In genomic region chr14:118678279-118678985, GRCm38 (mm10) we compare ENCODE assay signal across 18 mouse cellular contexts. TPM values are rescaled to one million over a fixed set of nuclear protein-coding genes. Genes with fewer than 3 reads are reported as not detected.
DNase-seq lines count a peak whose midpoint lies in the region; ATAC-seq and TF ChIP-seq lines count a peak whose summit lies in the region.
"Had no signal": no experiment of that assay in that cellular context is flagged by ENCODE, and none has a peak within 500 bp of the region (broad histone marks: within the 10 kb centered on the region; RNA-seq: fewer than 3 reads in every experiment).

No protein-coding gene starts in this region.

- peaks cover 4% of the 10 kb centered on the region; the same call in 1 of the 2 replicates for H3K4me1 ChIP-seq in kidney, postnatal 0 days (replicated peaks; ENCODE audit: insufficient read depth, low read length)
- H3K4me1 ChIP-seq in midbrain, embryonic 10.5 days: peaks cover 19% of the 10 kb centered on the region; the same call in 1 of the 2 replicates
- no peaks in the 10 kb centered on the region for H3K4me1 ChIP-seq in midbrain, embryonic 14.5 days (ENCODE audit: control insufficient read depth, insufficient read depth, low read length)
- H3K4me1 ChIP-seq in limb, embryonic 10.5 days: peaks cover 46% of the 10 kb centered on the region
- H3K4me1 ChIP-seq: neural tube, embryonic 13.5 days had no signal

- no peaks in the 10 kb centered on the region for H3K36me3 ChIP-seq in kidney, postnatal 0 days (ENCODE audit: insufficient read depth, low read length)
- H3K36me3 ChIP-seq in midbrain, embryonic 10.5 days: no peaks in the 10 kb centered on the region
- no peaks in the 10 kb centered on the region for H3K36me3 ChIP-seq in midbrain, embryonic 14.5 days (ENCODE audit: control insufficient read depth, insufficient read depth, low read length)
- H3K36me3 ChIP-seq in limb, embryonic 10.5 days: no peaks in the 10 kb centered on the region
- H3K36me3 ChIP-seq: embryonic facial prominence, embryonic 15.5 days; heart, embryonic 13.5 days; kidney, embryonic 15.5 days; midbrain, embryonic 13.5 days; neural tube, embryonic 13.5 days had no signal

- TF ChIP-seq CTCF in kidney, postnatal 0 days (IDR thresholded peaks at IDR 0.05; ENCODE audit: low read depth): peak; percentile 38; the same call in 1 of the 2 replicates

- DNase-seq in kidney, postnatal 0 days (ENCODE audit: low spot score): no peak
- DNase-seq in kidney, postnatal 10 days: no peak
- no peak for DNase-seq in midbrain, embryonic 10.5 days (ENCODE audit: low spot score)
- DNase-seq in midbrain, embryonic 14.5 days: no peak
- no peak for DNase-seq in limb, embryonic 10.5 days (ENCODE audit: low spot score)
- no peak for DNase-seq in cerebellum, postnatal 25 days
- DNase-seq in cerebellum, adult 11 months: no peak
- DNase-seq in cerebellum, postnatal 10 days: no peak
- DNase-seq: adrenal gland, adult 8-10 months; B cell, adult 2 months; cerebellum, postnatal 36 days; spleen, adult 18-20 months had no signal

- H3K9ac ChIP-seq in kidney, postnatal 0 days (ENCODE audit: low read depth, low read length): no peak overlapping the region
- H3K9ac ChIP-seq in midbrain, embryonic 14.5 days (replicated peaks; ENCODE audit: low read length): no peak overlapping the region
- H3K9ac ChIP-seq: embryonic facial prominence, embryonic 15.5 days; heart, embryonic 13.5 days; hindbrain, embryonic 14.5 days; kidney, embryonic 15.5 days; midbrain, embryonic 13.5 days; neural tube, embryonic 13.5 days had no signal

- 78% methylated on average over 9 of the region's 9 CpGs for WGBS in kidney, postnatal 0 days
- 92% methylated on average over 9 of the region's 9 CpGs for WGBS in midbrain, embryonic 10.5 days
- 95% methylated on average over 9 of the region's 9 CpGs for WGBS in midbrain, embryonic 14.5 days
- 90% methylated on average over 9 of the region's 9 CpGs for WGBS in limb, embryonic 10.5 days

- no peak overlapping the region for H3K4me2 ChIP-seq in kidney, postnatal 0 days (ENCODE audit: low read length)
- no peak overlapping the region for H3K4me2 ChIP-seq in midbrain, embryonic 14.5 days (ENCODE audit: low read length)
- H3K4me2 ChIP-seq: embryonic facial prominence, embryonic 15.5 days; heart, embryonic 13.5 days; hindbrain, embryonic 14.5 days; kidney, embryonic 15.5 days; midbrain, embryonic 13.5 days; neural tube, embryonic 13.5 days had no signal

- ATAC-seq in kidney, postnatal 0 days (replicated peaks; ENCODE audit: low FRiP score, low read depth): peak; percentile 64
- ATAC-seq in midbrain, embryonic 14.5 days (ENCODE audit: low FRiP score, low TSS enrichment): no peak
- ATAC-seq: midbrain, embryonic 13.5 days had no signal

- H3K9me3 ChIP-seq in kidney, postnatal 0 days (replicated peaks; ENCODE audit: low read length): no peaks in the 10 kb centered on the region
- no peaks in the 10 kb centered on the region for H3K9me3 ChIP-seq in midbrain, embryonic 10.5 days (replicated peaks)
- H3K9me3 ChIP-seq in midbrain, embryonic 14.5 days (ENCODE audit: control insufficient read depth, low read length): no peaks in the 10 kb centered on the region
- no peaks in the 10 kb centered on the region for H3K9me3 ChIP-seq in limb, embryonic 10.5 days (replicated peaks)
- H3K9me3 ChIP-seq: embryonic facial prominence, embryonic 15.5 days; heart, embryonic 13.5 days; kidney, embryonic 15.5 days; midbrain, embryonic 13.5 days; neural tube, embryonic 13.5 days had no signal

- no peak overlapping the region for H3K4me3 ChIP-seq in kidney, postnatal 0 days (replicated peaks; ENCODE audit: low read depth, low read length)
- H3K4me3 ChIP-seq in midbrain, embryonic 10.5 days: no peak overlapping the region
- H3K4me3 ChIP-seq in midbrain, embryonic 14.5 days (replicated peaks; ENCODE audit: low read depth, low read length): no peak overlapping the region
- no peak overlapping the region for H3K4me3 ChIP-seq in limb, embryonic 10.5 days
- H3K4me3 ChIP-seq: embryonic facial prominence, embryonic 15.5 days; heart, embryonic 13.5 days; kidney, embryonic 15.5 days; midbrain, embryonic 13.5 days; neural tube, embryonic 13.5 days had no signal

- no peak overlapping the region for H3K27ac ChIP-seq in kidney, postnatal 0 days
- H3K27ac ChIP-seq in midbrain, embryonic 10.5 days (replicated peaks): 0 out of 2 replicates have a peak overlapping the region, but pooled peaks have one; percentile 0
- no peak overlapping the region for H3K27ac ChIP-seq in midbrain, embryonic 14.5 days (replicated peaks; ENCODE audit: low read depth, low read length)
- 0 out of 2 replicates have a peak overlapping the region, but pooled peaks have one; percentile 3 for H3K27ac ChIP-seq in limb, embryonic 10.5 days
- H3K27ac ChIP-seq: embryonic facial prominence, embryonic 15.5 days; heart, embryonic 13.5 days; hindbrain, embryonic 14.5 days; kidney, embryonic 15.5 days; midbrain, embryonic 13.5 days; neural tube, embryonic 13.5 days had no signal

- no peaks in the 10 kb centered on the region for H3K27me3 ChIP-seq in kidney, postnatal 0 days (ENCODE audit: insufficient read depth, low read length)
- H3K27me3 ChIP-seq in midbrain, embryonic 10.5 days (ENCODE audit: low read depth, poor library complexity, severe bottlenecking): no peaks in the 10 kb centered on the region
- no peaks in the 10 kb centered on the region for H3K27me3 ChIP-seq in midbrain, embryonic 14.5 days (ENCODE audit: control insufficient read depth, insufficient read depth, low read length)
- peaks cover 7% of the 10 kb centered on the region; the same call in 1 of the 2 replicates for H3K27me3 ChIP-seq in limb, embryonic 10.5 days (ENCODE audit: low read depth, poor library complexity, severe bottlenecking)
- H3K27me3 ChIP-seq: embryonic facial prominence, embryonic 15.5 days; heart, embryonic 13.5 days; kidney, embryonic 15.5 days; midbrain, embryonic 13.5 days; neural tube, embryonic 13.5 days had no signal

RNA-seq across cellular contexts. Expression of gene Abcc4, which starts 27.6 kb away (rescaled TPM):
- polyA plus RNA-seq in kidney, postnatal 0 days (2015; fragmentation: Nextera tagmentation; extraction: Ambion mirVana): 6.6 and 6.9 TPM in 2 replicates
- 4.7 and 4.8 TPM in 2 replicates for polyA plus RNA-seq in midbrain, embryonic 10.5 days (2016; fragmentation: Nextera tagmentation; extraction: Ambion mirVana)
- 1.1 and 2.1 TPM in 2 replicates for polyA plus RNA-seq in midbrain, embryonic 14.5 days (2014; fragmentation: Nextera tagmentation; extraction: Ambion mirVana)
- 2.1 and 2.5 TPM in 2 replicates for polyA plus RNA-seq in limb, embryonic 10.5 days (2016; fragmentation: Nextera tagmentation; extraction: Ambion mirVana)

Comparison
In these comparisons a context has a peak if more than half of its experiments do, and no peak if none do; other contexts are left out.
1. H3K27ac ChIP-seq: peak in midbrain, embryonic 10.5 days (single experiment) and limb, embryonic 10.5 days (single experiment); none in kidney, postnatal 0 days (single experiment) and midbrain, embryonic 14.5 days (single experiment).